ENCODE assay signal across 20 mouse cellular contexts in genomic region chr16:95639677-95640076, GRCm38 (mm10). TPM values are rescaled to one million over a fixed set of nuclear protein-coding genes. Genes with fewer than 3 reads are reported as not detected.
DNase-seq lines count a peak whose midpoint lies in the region; ATAC-seq and TF ChIP-seq lines count a peak whose summit lies in the region.
"Had no signal": no experiment of that assay in that cellular context is flagged by ENCODE, and none has a peak within 500 bp of the region (broad histone marks: within the 10 kb centered on the region; RNA-seq: fewer than 3 reads in every experiment).

No protein-coding gene starts in this region.

- H3K4me2 ChIP-seq in hindbrain, postnatal 0 days (ENCODE audit: low read depth, low read length) = no peak overlapping the region
- no peak overlapping the region for H3K4me2 ChIP-seq in hindbrain, embryonic 13.5 days
- H3K4me2 ChIP-seq: embryonic facial prominence, embryonic 15.5 days; forebrain, embryonic 13.5 days; hindbrain, embryonic 15.5 days; midbrain, embryonic 12.5 days had no signal

- intact Hi-C loops in left cerebral cortex, postnatal 36 days (cut with DNase I) = no loop called here

- 87% methylated on average over 3 of the region's 3 CpGs for WGBS in hindbrain, postnatal 0 days
- WGBS in hindbrain, embryonic 13.5 days = 90% methylated on average over 3 of the region's 3 CpGs

- no peak for ATAC-seq in hindbrain, postnatal 0 days
- no peak for ATAC-seq in hindbrain, embryonic 13.5 days (ENCODE audit: low FRiP score)
- ATAC-seq in megakaryocyte, adult 5-6 weeks (ENCODE audit: poor library complexity, severe bottlenecking) = no peak
- ATAC-seq: forebrain, embryonic 13.5 days had no signal

- H3K27ac ChIP-seq in hindbrain, postnatal 0 days = no peak overlapping the region
- no peak overlapping the region for H3K27ac ChIP-seq in hindbrain, embryonic 13.5 days
- no peak overlapping the region for H3K27ac ChIP-seq in ES-E14 (ENCODE audit: insufficient read depth, low read depth, low read length, poor library complexity, severe bottlenecking)
- H3K27ac ChIP-seq: embryonic facial prominence, embryonic 15.5 days; forebrain, embryonic 13.5 days; hindbrain, embryonic 15.5 days; liver, embryonic 14.5 days; midbrain, embryonic 12.5 days had no signal

- peak; percentile 25; the same call in 1 of the 2 replicates for TF ChIP-seq CTCF in hindbrain, postnatal 0 days (IDR thresholded peaks at IDR 0.05; ENCODE audit: low read depth)

- H3K27me3 ChIP-seq in hindbrain, postnatal 0 days (ENCODE audit: insufficient read depth, low read length) = no peaks in the 10 kb centered on the region
- H3K27me3 ChIP-seq in hindbrain, embryonic 13.5 days = no peaks in the 10 kb centered on the region
- H3K27me3 ChIP-seq: embryonic facial prominence, embryonic 15.5 days; forebrain, embryonic 13.5 days; hindbrain, embryonic 15.5 days; midbrain, embryonic 12.5 days had no signal

- no peaks in the 10 kb centered on the region for H3K4me1 ChIP-seq in hindbrain, postnatal 0 days (ENCODE audit: insufficient read depth, low read length)
- no peaks in the 10 kb centered on the region for H3K4me1 ChIP-seq in hindbrain, embryonic 13.5 days (replicated peaks)
- H3K4me1 ChIP-seq in ES-E14 (ENCODE audit: control insufficient read depth in 2 of 2, insufficient read depth in 2 of 2, low read length in 2 of 2, poor library complexity in 1 of 2) = no peaks in the 10 kb centered on the region
- H3K4me1 ChIP-seq: forebrain, embryonic 13.5 days; hindbrain, embryonic 15.5 days; midbrain, embryonic 12.5 days had no signal

- no peak overlapping the region for H3K4me3 ChIP-seq in hindbrain, postnatal 0 days (ENCODE audit: low read length)
- no peak overlapping the region for H3K4me3 ChIP-seq in hindbrain, embryonic 13.5 days
- no peak overlapping the region for H3K4me3 ChIP-seq in ES-E14 (ENCODE audit: insufficient read depth in 1 of 2, low read depth in 1 of 2, low read length in 2 of 2, poor library complexity in 1 of 2, severe bottlenecking in 1 of 2)
- H3K4me3 ChIP-seq: embryonic facial prominence, embryonic 15.5 days; forebrain, embryonic 13.5 days; hindbrain, embryonic 15.5 days; midbrain, embryonic 12.5 days had no signal

- in situ Hi-C loops in ES-E14 (cut with MboI; ENCODE audit: low sequenced_read_pairs in 2 of 2, unreplicated experiment in 2 of 2) = no loop called here

- H3K36me3 ChIP-seq in hindbrain, postnatal 0 days (ENCODE audit: insufficient read depth, low read length) = no peaks in the 10 kb centered on the region
- no peaks in the 10 kb centered on the region for H3K36me3 ChIP-seq in hindbrain, embryonic 13.5 days
- no peaks in the 10 kb centered on the region for H3K36me3 ChIP-seq in ES-E14 (ENCODE audit: control insufficient read depth, insufficient read depth, low read length, poor library complexity, severe bottlenecking)
- H3K36me3 ChIP-seq: embryonic facial prominence, embryonic 15.5 days; hindbrain, embryonic 15.5 days; midbrain, embryonic 12.5 days had no signal

- H3K9me3 ChIP-seq in hindbrain, postnatal 0 days (ENCODE audit: low read length) = no peaks in the 10 kb centered on the region
- H3K9me3 ChIP-seq in hindbrain, embryonic 13.5 days = no peaks in the 10 kb centered on the region
- H3K9me3 ChIP-seq in ES-E14 (ENCODE audit: control insufficient read depth, insufficient read depth, low read depth, low read length) = no peaks in the 10 kb centered on the region
- H3K9me3 ChIP-seq: embryonic facial prominence, embryonic 15.5 days; forebrain, embryonic 13.5 days; hindbrain, embryonic 15.5 days; midbrain, embryonic 12.5 days had no signal

- H3K9ac ChIP-seq in hindbrain, postnatal 0 days (replicated peaks; ENCODE audit: low read length) = no peak overlapping the region
- H3K9ac ChIP-seq in hindbrain, embryonic 13.5 days = no peak overlapping the region
- no peak overlapping the region for H3K9ac ChIP-seq in ES-E14 (ENCODE audit: insufficient read depth, low read depth, low read length, poor library complexity, severe bottlenecking)
- H3K9ac ChIP-seq: embryonic facial prominence, embryonic 15.5 days; forebrain, embryonic 13.5 days; hindbrain, embryonic 15.5 days; liver, embryonic 14.5 days; midbrain, embryonic 12.5 days had no signal

- DNase-seq in hindbrain, postnatal 0 days (ENCODE audit: low spot score) = no peak
- peak; percentile 36 for DNase-seq in A20 (ENCODE audit: low read depth, low spot score)
- DNase-seq in ES-E14 (ENCODE audit: low read depth, low spot score) = no peak
- peak; percentile 54 for DNase-seq in thymus, postnatal 0 days (ENCODE audit: low spot score)
- DNase-seq in left cerebral cortex, postnatal 36 days (ENCODE audit: low spot score in 2 of 2) = no peak
- no peak for DNase-seq in adrenal gland, postnatal 4 days (ENCODE audit: low spot score in 2 of 2)
- DNase-seq: adrenal gland, postnatal 10 days; cerebellum, adult 9-11 months; gastrocnemius, postnatal 10 days; kidney, adult 2 months; layer of hippocampus, postnatal 36 days; lung, postnatal 4 days; right cerebral cortex, adult 18-20 months had no signal

TF ChIP-seq in ES-E14, 5 proteins besides CTCF, POLR2A, EP300 and RAD21:
- TF ChIP-seq ZC3H11A (IDR thresholded peaks at IDR 0.05; ENCODE audit: borderline replicate concordance, low read depth, low read length) (0 out of 2 replicates have a peak, but pooled peaks have one; percentile 7), MAFK (IDR thresholded peaks at IDR 0.05; ENCODE audit: insufficient read depth, low read depth, low read length) (no peak)
TF ChIP-seq in ES-E14: peak in this region for 1.

RNA-seq across cellular contexts. Expression of gene Erg, which starts 53.3 kb away (rescaled TPM):
- total RNA-seq in hindbrain, postnatal 0 days (2014; rRNA removed) = 3.8 and 7.0 TPM in 2 replicates
- 2.5 TPM in 2 replicates for polyA plus RNA-seq in hindbrain, postnatal 0 days (2015; fragmentation: Nextera tagmentation; extraction: Ambion mirVana)
- 2.1 and 3.0 TPM in 2 replicates for polyA plus RNA-seq in hindbrain, embryonic 13.5 days (2015; fragmentation: Nextera tagmentation; extraction: Ambion mirVana)
- 0.18 and 0.26 TPM in 2 replicates for total RNA-seq in ES-E14 (2012; rRNA removed)
- polyA plus RNA-seq in thymus, postnatal 0 days (2015; fragmentation: Nextera tagmentation; extraction: Ambion mirVana) = 1.3 and 1.8 TPM in 2 replicates
- 1 to 10 TPM; 6.6 to 6.7 TPM for total RNA-seq in left cerebral cortex, postnatal 36 days (2021)
- 10 to 100 TPM; 26.8 to 27.0 TPM for total RNA-seq in adrenal gland, postnatal 4 days (2021)
- total RNA-seq in megakaryocyte, adult 5-6 weeks (2015) = 3.5 and 3.7 TPM in 2 replicates
- total RNA-seq in megakaryocyte, adult 5-6 weeks (2017) = 6.2 and 8.9 TPM in 2 replicates

Comparison
In these comparisons a context has a peak if more than half of its experiments do, and no peak if none do; other contexts are left out.
1. DNase-seq: peak in A20 (single experiment) and thymus, postnatal 0 days (single experiment); none in hindbrain, postnatal 0 days (single experiment), ES-E14 (single experiment), left cerebral cortex, postnatal 36 days (0 of 2) and adrenal gland, postnatal 4 days (0 of 2).